Mouse (Mus musculus): ENCODE results near the gene Lmbrd1.

- peak; percentile 53 for TF ChIP-seq POLR2A (IDR thresholded peaks at IDR 0.05; ENCODE audit: control insufficient read depth, low read depth, low read length)
- TF ChIP-seq CTCF (IDR thresholded peaks at IDR 0.05; ENCODE audit: control insufficient read depth, insufficient read depth, insufficient replicate concordance, low read depth, low read length) = peak; percentile 73; the same call in 1 of the 2 replicates
Observed at GRCm38 (mm10) chr1:24678205-24678917, at the start of gene Lmbrd1.

Data from testis, adult 2 months (tissue).